Mouse (Mus musculus) neural tube, embryonic 14.5 days (tissue): ENCODE results near the gene Oxct2b. TPM values are rescaled to one million over a fixed set of nuclear protein-coding genes. Genes with fewer than 3 reads are reported as not detected.

ENCODE experiments used
- ATAC-seq: fragments of 200-750 bp; cut with Nextera tagmentation; 2 replicates; pipeline ENCODE4 v1.8.0; 2017; ENCODE audit warnings: low read depth, mild to moderate bottlenecking, moderate TSS enrichment, moderate library complexity
- H3K27ac ChIP-seq: fragments of 300-500 bp; sonication (generic); 2 replicates; pipeline ENCODE4 v1.5.1; 2014; ENCODE audit warnings: low read depth, mild to moderate bottlenecking, control low read depth, low read length, moderate library complexity, mixed read lengths
- H3K27me3 ChIP-seq: fragments of 300-500 bp; sonication (generic); 2 replicates; pipeline ENCODE4 v1.6.1; 2014; ENCODE audit warnings: low read length; ENCODE audit not compliant: control insufficient read depth, insufficient read depth
- H3K36me3 ChIP-seq: fragments of 300-500 bp; sonication (generic); 2 replicates; pipeline ENCODE4 v1.6.1; 2014; ENCODE audit warnings: low read length, mixed read lengths; ENCODE audit not compliant: control insufficient read depth, insufficient read depth
- H3K4me1 ChIP-seq: fragments of 300-500 bp; sonication (generic); 2 replicates; pipeline ENCODE4 v1.6.1; 2014; ENCODE audit warnings: low read length; ENCODE audit not compliant: control insufficient read depth, insufficient read depth
- H3K4me2 ChIP-seq: fragments of 300-500 bp; sonication (generic); 2 replicates; pipeline ENCODE4 v1.6.1; 2014; ENCODE audit warnings: mild to moderate bottlenecking, low read depth, low read length, control low read depth
- H3K4me3 ChIP-seq: fragments of 300-500 bp; sonication (generic); 2 replicates; pipeline ENCODE4 v1.5.1; 2014; ENCODE audit warnings: low read depth, low read length, control low read depth, mixed read lengths
- H3K9ac ChIP-seq: fragments of 300-500 bp; sonication (generic); replicated peaks from 2 replicates; pipeline ENCODE4 v1.6.1; 2014; ENCODE audit warnings: low read depth, mild to moderate bottlenecking, control low read depth, low read length, mixed read lengths
- H3K9me3 ChIP-seq: fragments of 300-500 bp; sonication (generic); 2 replicates; pipeline ENCODE4 v1.6.1; 2016; ENCODE audit warnings: low read length; ENCODE audit not compliant: control insufficient read depth
- WGBS: fragments of 180-500 bp; shearing (Covaris S2); extraction: QIAGEN DNeasy Blood & Tissue Kit; methylation state at CpG from one replicate; pipeline ENCODE4 v1.1.7; 2014; 5-methylcytosine and 5-hydroxymethylcytosine counted together
- polyA plus RNA-seq: library from polyadenylated mRNA; unstranded; fragments of >200 nt; fragmentation: Nextera tagmentation; extraction: Ambion mirVana; gene quantifications from 2 replicates; pipeline ENCODE4 v1.2.1, GENCODE M21; 2014

Oxct2b gene
- 0.33 and 0.67 TPM in 2 replicates for polyA plus RNA-seq

DNA sequence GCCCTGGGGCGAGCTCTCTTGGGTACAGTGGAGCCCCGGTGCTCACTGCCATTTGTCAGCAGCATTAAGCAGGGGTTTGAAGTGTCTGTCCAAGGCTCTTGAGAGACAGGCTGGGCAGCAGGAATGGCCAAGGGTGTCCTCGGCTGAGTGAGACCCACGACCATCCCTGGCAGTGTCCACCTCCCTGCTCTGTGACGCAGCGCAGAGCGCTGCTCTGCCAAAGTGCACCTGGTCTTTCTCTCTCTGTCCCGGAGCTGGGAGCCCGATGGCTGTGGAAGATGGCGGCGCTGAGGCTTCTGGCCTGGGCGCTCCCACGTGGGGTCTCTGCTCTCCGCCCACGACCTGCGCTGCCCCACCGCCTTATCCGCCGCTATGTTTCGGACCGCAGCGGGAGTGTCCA lies at the start of gene Oxct2b:
TSS of gene Oxct2b (plus strand) at position 256 of the 400 bp plus-strand sequence.
- Histone ChIP-seq H3K4me2 (peak within 1 kb of the TSS; percentile 51), H3K9ac (peak within 1 kb of the TSS; percentile 39), H3K4me1 (no peaks in the 10 kb centered on the region), H3K36me3 (no peaks in the 10 kb centered on the region), H3K27me3 (no peaks in the 10 kb centered on the region), H3K9me3 (no peaks in the 10 kb centered on the region), H3K4me3 (peak within 1 kb of the TSS; percentile 31), H3K27ac (no peak within 1 kb of the TSS)
- WGBS = 14% methylated on average over 22 of the region's 22 CpGs
- peak; percentile 28 for ATAC-seq

DNA sequence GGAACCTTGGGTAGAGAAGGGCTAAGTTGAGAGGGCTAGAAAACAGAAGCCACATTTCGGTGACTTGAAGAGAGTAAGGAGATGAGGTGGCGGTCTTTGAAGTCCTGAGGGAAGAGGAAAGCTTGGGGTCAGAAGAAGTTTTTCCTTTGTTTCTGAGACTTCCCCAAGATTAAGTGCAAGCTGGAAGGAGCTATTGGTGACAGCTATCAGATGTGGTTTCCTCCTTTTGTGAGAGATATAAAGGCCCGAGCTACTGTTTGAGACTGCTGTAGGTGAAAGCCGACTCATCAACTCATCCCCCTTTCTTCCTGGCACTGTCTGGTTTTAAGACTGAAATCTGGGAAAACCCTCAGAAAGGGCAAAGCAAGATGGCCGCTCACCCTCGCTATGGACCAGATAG lies 47.4 kb upstream of the Oxct2b start:
- Histone ChIP-seq H3K27me3 (no peaks in the 10 kb centered on the region), H3K36me3 (no peaks in the 10 kb centered on the region), H3K4me1 (no peaks in the 10 kb centered on the region), H3K9me3 (no peaks in the 10 kb centered on the region), H3K4me2 (no peak overlapping the region), H3K4me3 (no peak overlapping the region), H3K9ac (no peak overlapping the region), H3K27ac (no peak overlapping the region)
- WGBS = 85% methylated on average over 6 of the region's 6 CpGs
- no peak for ATAC-seq

DNA sequence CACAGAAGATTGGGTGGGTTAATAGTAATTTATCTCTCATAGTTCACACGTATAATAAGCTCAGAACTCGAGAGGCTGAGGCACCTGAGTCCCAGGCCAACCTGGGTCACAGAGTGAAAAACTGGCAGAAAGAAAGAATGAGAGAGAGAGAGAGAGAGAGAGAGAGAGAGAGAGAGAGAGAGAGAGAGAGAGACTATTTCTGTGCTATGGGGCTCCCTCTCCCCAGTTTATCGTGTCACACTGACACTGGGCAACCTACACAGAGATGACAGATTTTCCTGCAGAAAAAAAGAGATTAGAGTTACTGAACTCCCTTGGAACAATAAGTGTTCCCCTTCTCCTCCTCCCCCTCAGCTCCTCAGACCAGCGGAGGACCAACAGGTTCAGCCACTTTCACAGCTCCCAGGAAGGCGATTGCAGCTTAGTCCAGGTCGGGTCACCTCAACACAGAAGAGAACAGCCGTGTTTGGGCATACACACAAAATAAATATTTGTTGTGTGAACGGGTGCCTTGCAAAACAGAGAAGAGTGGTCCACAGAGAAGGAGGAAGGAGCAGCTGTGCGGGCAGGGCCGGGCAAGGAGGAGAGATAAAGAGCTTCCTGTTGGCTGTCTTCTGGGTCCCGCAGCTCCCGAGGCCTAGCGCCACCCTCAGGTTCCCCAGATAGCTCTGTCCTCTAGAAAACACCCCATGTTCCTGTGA lies 44.6 kb upstream of the Oxct2b start:
- H3K27ac ChIP-seq = no peak overlapping the region
- no peak overlapping the region for H3K4me2 ChIP-seq
- 15% methylated on average over 13 of the region's 13 CpGs for WGBS
- ATAC-seq = no peak
- no peaks in the 10 kb centered on the region for H3K9me3 ChIP-seq
- no peak overlapping the region for H3K4me3 ChIP-seq
- H3K36me3 ChIP-seq = no peaks in the 10 kb centered on the region
- no peaks in the 10 kb centered on the region for H3K27me3 ChIP-seq
- H3K4me1 ChIP-seq = no peaks in the 10 kb centered on the region
- H3K9ac ChIP-seq = no peak overlapping the region

- Histone ChIP-seq H3K36me3 (no peaks in the 10 kb centered on the region), H3K27ac (no peak overlapping the region), H3K4me3 (no peak overlapping the region), H3K4me2 (no peak overlapping the region), H3K9me3 (no peaks in the 10 kb centered on the region), H3K27me3 (no peaks in the 10 kb centered on the region), H3K9ac (no peak overlapping the region), H3K4me1 (no peaks in the 10 kb centered on the region)
- WGBS = 64% methylated on average over 8 of the region's 8 CpGs
- no peak for ATAC-seq
Observed at GRCm38 (mm10) chr4:123076928-123077327, 39.1 kb upstream of the Oxct2b start.

GRCm38 (mm10) chr4:123078231-123078630 lies 37.8 kb upstream of the Oxct2b start:
- H3K36me3 ChIP-seq = no peaks in the 10 kb centered on the region
- no peaks in the 10 kb centered on the region for H3K4me1 ChIP-seq
- H3K27ac ChIP-seq = no peak overlapping the region
- H3K9me3 ChIP-seq = no peaks in the 10 kb centered on the region
- no peak overlapping the region for H3K4me2 ChIP-seq
- 88% methylated on average over 4 of the region's 4 CpGs for WGBS
- ATAC-seq = no peak
- no peaks in the 10 kb centered on the region for H3K27me3 ChIP-seq
- H3K4me3 ChIP-seq = no peak overlapping the region
- no peak overlapping the region for H3K9ac ChIP-seq

DNA sequence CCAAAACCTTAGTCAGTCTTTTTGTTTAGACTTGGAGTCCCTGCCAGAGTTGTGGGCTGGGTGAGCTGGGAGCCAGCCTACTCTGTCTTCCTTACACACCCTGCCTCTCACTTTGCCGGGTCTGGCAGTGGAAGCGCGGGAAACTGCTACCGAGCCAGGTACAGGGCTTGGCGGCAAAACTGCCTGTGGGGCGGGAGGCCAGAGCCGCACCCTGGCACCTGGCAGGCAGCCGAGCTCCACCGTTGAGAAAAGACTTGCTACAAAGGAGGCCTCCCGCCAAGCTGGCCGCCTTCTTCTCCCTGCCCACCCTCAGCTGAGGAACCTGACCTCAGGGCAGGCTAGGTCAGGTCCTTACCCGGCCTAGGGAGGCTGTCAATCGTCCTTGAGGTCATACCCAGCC lies 35.3 kb upstream of the Oxct2b start:
- no peaks in the 10 kb centered on the region for H3K4me1 ChIP-seq
- no peak overlapping the region for H3K4me2 ChIP-seq
- no peak overlapping the region for H3K27ac ChIP-seq
- H3K27me3 ChIP-seq = no peaks in the 10 kb centered on the region
- H3K9me3 ChIP-seq = no peaks in the 10 kb centered on the region
- no peak overlapping the region for H3K4me3 ChIP-seq
- 41% methylated on average over 13 of the region's 13 CpGs for WGBS
- H3K36me3 ChIP-seq = no peaks in the 10 kb centered on the region
- no peak for ATAC-seq
- H3K9ac ChIP-seq = no peak overlapping the region

DNA sequence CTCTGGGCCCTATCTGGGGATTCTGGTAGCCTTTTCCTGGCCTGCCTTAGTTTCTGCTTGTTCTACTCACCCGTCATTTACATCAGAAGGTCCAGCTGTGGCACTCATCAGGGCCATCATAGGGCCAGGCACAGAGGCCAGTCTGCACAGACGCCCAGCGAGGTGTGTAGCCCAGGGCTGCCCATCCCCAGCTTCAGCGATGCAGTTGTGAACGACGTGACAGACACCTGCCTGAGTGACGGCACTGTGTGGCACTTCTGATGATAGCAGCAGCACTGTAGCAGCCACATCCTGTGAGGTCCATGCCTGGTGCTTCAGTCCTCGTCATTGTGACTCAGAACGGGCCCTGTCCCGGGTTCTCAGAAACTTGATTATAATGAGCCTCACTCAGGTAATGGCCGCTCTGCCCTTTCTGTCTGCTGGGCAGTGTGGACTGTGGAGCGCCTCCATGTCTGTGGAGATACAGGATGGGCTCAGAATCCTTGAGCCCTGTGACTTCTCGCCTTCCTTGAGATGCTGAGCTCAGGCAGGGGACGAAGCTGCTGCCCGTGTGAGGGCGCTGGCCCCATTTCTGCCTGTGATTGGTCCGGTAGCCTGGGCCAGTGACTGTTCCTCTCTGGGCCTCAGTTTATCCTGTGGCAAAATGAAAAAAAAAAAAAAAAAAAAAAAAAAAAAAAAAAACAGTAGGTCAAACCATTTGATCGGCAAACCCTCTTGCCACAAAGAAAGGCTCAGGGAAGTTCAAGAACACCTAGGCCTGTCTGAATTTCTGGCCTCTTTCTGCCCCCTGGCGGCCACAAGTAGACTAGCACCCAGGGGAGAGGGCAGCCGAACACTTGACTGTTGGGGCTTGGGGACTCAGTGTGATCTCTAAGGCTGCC lies 33.5 kb upstream of the Oxct2b start:
- no peaks in the 10 kb centered on the region for H3K4me1 ChIP-seq
- no peak overlapping the region for H3K27ac ChIP-seq
- 72% methylated on average over 20 of the region's 20 CpGs for WGBS
- peak; percentile 75; the same call in 1 of the 2 replicates for ATAC-seq
- no peak overlapping the region for H3K4me2 ChIP-seq
- no peaks in the 10 kb centered on the region for H3K36me3 ChIP-seq
- no peaks in the 10 kb centered on the region for H3K27me3 ChIP-seq
- H3K4me3 ChIP-seq = no peak overlapping the region
- H3K9ac ChIP-seq = no peak overlapping the region
- H3K9me3 ChIP-seq = no peaks in the 10 kb centered on the region

- no peak overlapping the region for H3K4me3 ChIP-seq
- no peaks in the 10 kb centered on the region for H3K4me1 ChIP-seq
- no peak overlapping the region for H3K27ac ChIP-seq
- no peak for ATAC-seq
- H3K9ac ChIP-seq = no peak overlapping the region
- H3K27me3 ChIP-seq = no peaks in the 10 kb centered on the region
- WGBS = 67% methylated on average over 13 of the region's 13 CpGs
- H3K36me3 ChIP-seq = no peaks in the 10 kb centered on the region
- H3K9me3 ChIP-seq = no peaks in the 10 kb centered on the region
- H3K4me2 ChIP-seq = no peak overlapping the region
Observed at GRCm38 (mm10) chr4:123083323-123083902, 32.7 kb upstream of the Oxct2b start.

- H3K4me3 ChIP-seq = no peak overlapping the region
- no peak overlapping the region for H3K4me2 ChIP-seq
- ATAC-seq = no peak
- 81% methylated on average over 2 of the region's 2 CpGs for WGBS
- no peaks in the 10 kb centered on the region for H3K27me3 ChIP-seq
- no peak overlapping the region for H3K9ac ChIP-seq
- no peaks in the 10 kb centered on the region for H3K4me1 ChIP-seq
- H3K27ac ChIP-seq = no peak overlapping the region
- H3K36me3 ChIP-seq = no peaks in the 10 kb centered on the region
- no peaks in the 10 kb centered on the region for H3K9me3 ChIP-seq
Observed at GRCm38 (mm10) chr4:123085290-123085689, 30.8 kb upstream of the Oxct2b start.
